9 mouse cellular contexts compared by ENCODE assay signal in genomic region chr4:150544231-150544630, GRCm38 (mm10).
DNase-seq lines count a peak whose midpoint lies in the region; ATAC-seq lines count a peak whose summit lies in the region.
"Had no signal": no experiment of that assay in that cellular context is flagged by ENCODE, and none has a peak within 500 bp of the region (broad histone marks: within the 10 kb centered on the region; RNA-seq: fewer than 3 reads in every experiment).

No protein-coding gene starts in this region.

- H3K9me3 ChIP-seq in megakaryocyte, embryonic 14.5 days, result no peaks in the 10 kb centered on the region
- H3K9me3 ChIP-seq in kidney, embryonic 15.5 days (replicated peaks), result no peaks in the 10 kb centered on the region
- no peaks in the 10 kb centered on the region for H3K9me3 ChIP-seq in stomach, embryonic 16.5 days (replicated peaks; ENCODE audit: control insufficient read depth, low read length)
- H3K9me3 ChIP-seq: forebrain, embryonic 13.5 days had no signal

- no peaks in the 10 kb centered on the region for H3K27me3 ChIP-seq in megakaryocyte, embryonic 14.5 days (replicated peaks)
- no peaks in the 10 kb centered on the region for H3K27me3 ChIP-seq in kidney, embryonic 15.5 days
- H3K27me3 ChIP-seq in stomach, embryonic 16.5 days (ENCODE audit: control insufficient read depth, insufficient read depth, low read length), result no peaks in the 10 kb centered on the region
- H3K27me3 ChIP-seq: forebrain, embryonic 13.5 days had no signal

- H3K27ac ChIP-seq in kidney, embryonic 15.5 days, result peak overlapping the region; percentile 60; the same call in 1 of the 2 replicates
- H3K27ac ChIP-seq in stomach, embryonic 16.5 days (ENCODE audit: low read length), result peak overlapping the region; percentile 69
- H3K27ac ChIP-seq: forebrain, embryonic 13.5 days had no signal

- WGBS in kidney, embryonic 15.5 days, result 64% methylated on average over 7 of the region's 7 CpGs
- 65% methylated on average over 7 of the region's 7 CpGs for WGBS in stomach, embryonic 16.5 days

- no peak overlapping the region for H3K4me2 ChIP-seq in kidney, embryonic 15.5 days
- H3K4me2 ChIP-seq in stomach, embryonic 16.5 days (ENCODE audit: low read depth, low read length), result no peak overlapping the region
- H3K4me2 ChIP-seq: forebrain, embryonic 13.5 days had no signal

- no peak overlapping the region for H3K9ac ChIP-seq in kidney, embryonic 15.5 days
- H3K9ac ChIP-seq in stomach, embryonic 16.5 days (ENCODE audit: low read length), result no peak overlapping the region
- H3K9ac ChIP-seq: forebrain, embryonic 13.5 days had no signal

- DNase-seq in cerebellum, postnatal 10 days, result peak; percentile 29 to 40
- no peak for DNase-seq in cerebellum, adult 11 months
- no peak for DNase-seq in layer of hippocampus, adult 9-11 months
- no peak for DNase-seq in cerebellum, adult 18-20 months

- H3K36me3 ChIP-seq in megakaryocyte, embryonic 14.5 days (replicated peaks; ENCODE audit: low read length), result peaks cover 41% of the 10 kb centered on the region
- H3K36me3 ChIP-seq in kidney, embryonic 15.5 days, result peaks cover 24% of the 10 kb centered on the region
- H3K36me3 ChIP-seq in stomach, embryonic 16.5 days (ENCODE audit: control insufficient read depth, insufficient read depth, low read length), result no peaks in the 10 kb centered on the region

- no peak; the same call in 1 of the 2 replicates for ATAC-seq in megakaryocyte, adult 5-6 weeks (ENCODE audit: poor library complexity, severe bottlenecking)
- ATAC-seq in kidney, embryonic 15.5 days (replicated peaks; ENCODE audit: low FRiP score), result no peak
- ATAC-seq in stomach, embryonic 16.5 days (ENCODE audit: insufficient read depth, low FRiP score), result no peak
- ATAC-seq: forebrain, embryonic 13.5 days had no signal

- H3K4me3 ChIP-seq in megakaryocyte, embryonic 14.5 days (replicated peaks), result peak overlapping the region; percentile 90
- no peak overlapping the region for H3K4me3 ChIP-seq in kidney, embryonic 15.5 days (replicated peaks)
- no peak overlapping the region for H3K4me3 ChIP-seq in stomach, embryonic 16.5 days (replicated peaks; ENCODE audit: low read length)
- H3K4me3 ChIP-seq: forebrain, embryonic 13.5 days had no signal

- peaks cover 66% of the 10 kb centered on the region for H3K4me1 ChIP-seq in megakaryocyte, embryonic 14.5 days
- peaks cover 6% of the 10 kb centered on the region for H3K4me1 ChIP-seq in kidney, embryonic 15.5 days
- peaks cover 2% of the 10 kb centered on the region; the same call in 1 of the 2 replicates for H3K4me1 ChIP-seq in stomach, embryonic 16.5 days (ENCODE audit: control insufficient read depth, insufficient read depth, low read length)

Comparison
In these comparisons a context has a peak if more than half of its experiments do, and no peak if none do; other contexts are left out.
1. DNase-seq: peak in cerebellum, postnatal 10 days (2 of 2); none in cerebellum, adult 11 months (single experiment), layer of hippocampus, adult 9-11 months (single experiment) and cerebellum, adult 18-20 months (0 of 2).